Mouse (Mus musculus): ENCODE measurements around the gene Kcnd3.

GRCm38 (mm10) chr3:105581119-105581518, 129.0 kb downstream of the Kcnd3 start:
- TF ChIP-seq FLI1 (IDR thresholded peaks at IDR 0.05; ENCODE audit: low read length) (no peak), GATA1 (IDR thresholded peaks at IDR 0.05; ENCODE audit: borderline replicate concordance, low read length) (no peak)

All from megakaryocyte, embryonic 14.5 days (primary cell).